Mouse (Mus musculus): ENCODE measurements at regions not wholly inside any gene's neighbourhood (a gene's known extent, or its start where the extent isn't known, plus 50 kb on each side); places are given as distances from the start of the nearest gene placed in this dataset.

DNA sequence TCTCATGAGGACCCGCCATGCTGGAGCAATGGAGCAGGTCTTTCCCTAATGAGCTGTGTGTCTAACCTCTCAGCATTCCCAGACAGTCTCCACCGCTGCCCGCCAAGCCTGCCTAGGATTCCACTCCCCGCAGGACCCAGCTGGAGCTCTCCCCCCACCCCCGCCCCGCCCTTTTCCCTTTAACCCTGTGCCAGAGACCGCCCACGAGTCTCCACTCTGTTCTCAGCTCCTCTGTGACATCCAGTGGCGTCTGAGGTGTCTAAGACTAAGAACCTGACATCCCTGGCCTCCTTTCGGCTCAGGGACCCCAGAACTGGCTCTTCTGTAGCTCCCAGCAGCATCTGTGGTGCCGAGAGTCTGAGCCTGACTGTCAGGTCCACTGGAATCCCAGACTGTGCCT, 50.9 kb upstream of the Tpp2 start:
- Histone ChIP-seq H3K36me3 (replicated peaks) (no peaks in the 10 kb centered on the region), H3K4me3 (no peak overlapping the region), H3K27me3 (ENCODE audit: poor library complexity, severe bottlenecking) (no peaks in the 10 kb centered on the region), H3K27ac (peak overlapping the region; percentile 62; the same call in 1 of the 2 replicates), H3K4me1 (peaks cover 10% of the 10 kb centered on the region), H3K9me3 (no peaks in the 10 kb centered on the region)
- DNase-seq (ENCODE audit: extremely low spot score, low spot score): no peak
- 28% methylated on average over 11 of the region's 11 CpGs for WGBS

DNA sequence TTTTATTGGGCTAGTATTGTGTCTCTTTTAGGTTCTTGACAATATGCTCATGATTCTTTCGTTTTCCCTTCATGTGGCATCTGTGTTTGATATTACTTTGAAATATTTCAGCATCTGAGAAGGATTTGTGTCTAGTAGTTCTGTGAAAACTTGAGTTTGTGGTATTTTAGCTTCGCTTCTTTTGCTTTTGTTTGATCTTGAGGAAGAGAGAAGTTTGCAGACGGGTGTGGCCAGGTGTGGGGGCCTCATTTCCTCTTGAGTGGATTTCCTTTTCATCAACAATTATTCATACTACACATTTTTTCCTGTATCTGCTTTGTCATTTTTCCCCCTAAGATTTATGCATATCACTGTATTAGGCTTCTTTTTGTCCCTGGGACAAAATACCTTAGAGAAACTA, 52.8 kb upstream of the Uxs1 start:
- H3K36me3 ChIP-seq (replicated peaks): no peaks in the 10 kb centered on the region
- H3K4me3 ChIP-seq: no peak overlapping the region
- peaks cover 10% of the 10 kb centered on the region for H3K4me1 ChIP-seq
- H3K27me3 ChIP-seq (ENCODE audit: poor library complexity, severe bottlenecking): no peaks in the 10 kb centered on the region
- H3K9me3 ChIP-seq: no peaks in the 10 kb centered on the region
- no peak for DNase-seq (ENCODE audit: extremely low spot score, low spot score)
- H3K27ac ChIP-seq: no peak overlapping the region
- WGBS: 77% methylated on average over 3 of the region's 3 CpGs

DNA sequence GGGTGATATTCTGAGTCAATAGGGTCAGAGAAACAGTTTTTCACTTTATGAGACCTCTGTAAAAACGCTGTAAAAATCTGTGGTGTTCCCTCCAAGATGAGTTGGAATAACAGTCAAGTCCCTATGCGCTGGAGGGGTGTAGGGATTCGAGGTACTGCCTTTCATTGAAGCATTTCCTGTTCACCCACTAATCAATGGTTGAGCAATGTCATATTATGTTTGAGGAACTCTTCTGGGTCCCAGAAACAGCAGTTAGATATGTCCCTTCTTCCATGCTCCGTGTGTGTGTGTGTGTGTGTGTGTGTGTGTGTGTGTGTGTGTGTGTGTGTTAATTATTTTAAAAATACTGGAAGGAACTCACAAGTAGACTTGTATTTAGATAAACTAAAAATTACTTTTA, 52.3 kb upstream of the Uxs1 start:
- Histone ChIP-seq H3K4me1 (peaks cover 10% of the 10 kb centered on the region), H3K27me3 (ENCODE audit: poor library complexity, severe bottlenecking) (no peaks in the 10 kb centered on the region), H3K9me3 (no peaks in the 10 kb centered on the region), H3K27ac (no peak overlapping the region), H3K36me3 (replicated peaks) (no peaks in the 10 kb centered on the region), H3K4me3 (no peak overlapping the region)
- 72% methylated on average over 4 of the region's 4 CpGs for WGBS
- DNase-seq (ENCODE audit: extremely low spot score, low spot score): no peak

DNA sequence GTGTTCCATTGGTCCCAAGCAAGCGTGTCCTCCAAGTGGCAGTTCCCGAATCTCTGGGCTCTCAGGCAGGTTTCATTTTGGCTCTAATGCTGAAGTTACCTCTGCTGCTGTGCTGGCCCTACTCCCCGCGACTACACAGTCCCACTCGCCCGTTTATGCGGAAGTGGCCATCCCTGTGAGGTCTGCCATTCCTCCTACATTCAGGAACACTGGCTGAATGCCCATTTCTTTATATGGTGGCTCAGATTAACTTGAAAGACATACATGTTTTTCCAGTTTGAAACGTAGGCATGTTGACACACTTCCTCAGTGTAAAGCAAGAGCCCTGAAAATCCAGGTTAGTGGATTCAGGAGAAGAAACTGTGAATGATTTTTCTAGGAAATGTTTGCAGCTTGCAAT, 51.6 kb upstream of the Uxs1 start:
- 87% methylated on average over 8 of the region's 8 CpGs for WGBS
- no peak overlapping the region for H3K27ac ChIP-seq

DNA sequence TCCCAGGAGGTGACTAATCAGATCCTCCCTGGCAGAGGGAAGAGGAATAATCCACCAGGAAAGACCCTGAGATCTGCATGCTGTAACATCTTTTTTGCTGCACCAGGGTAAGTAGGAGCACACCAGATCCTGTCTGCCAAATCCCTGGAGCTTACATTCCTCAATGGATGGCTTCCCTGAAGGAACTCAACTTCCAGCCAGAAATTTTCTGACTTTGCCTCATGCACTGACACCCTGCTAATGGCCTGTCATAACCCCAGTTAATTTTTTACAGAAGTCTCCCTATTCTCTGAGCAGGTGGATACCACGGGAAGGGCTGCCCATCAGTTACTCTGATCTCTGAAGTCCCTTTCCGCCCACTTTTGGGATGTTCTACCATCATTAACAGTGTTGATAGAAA, 50.6 kb upstream of the Uxs1 start:
- DNase-seq (ENCODE audit: extremely low spot score, low spot score): no peak
- Histone ChIP-seq H3K27ac (no peak overlapping the region), H3K9me3 (no peaks in the 10 kb centered on the region), H3K4me1 (peaks cover 10% of the 10 kb centered on the region), H3K4me3 (no peak overlapping the region), H3K27me3 (ENCODE audit: poor library complexity, severe bottlenecking) (no peaks in the 10 kb centered on the region), H3K36me3 (replicated peaks) (no peaks in the 10 kb centered on the region)
- WGBS: 90% methylated on average over 2 of the region's 2 CpGs

More for the DNA sequence above, 51.6 kb upstream of the Uxs1 start:
- no peak for DNase-seq (ENCODE audit: extremely low spot score, low spot score)
- Histone ChIP-seq H3K4me1 (peaks cover 10% of the 10 kb centered on the region), H3K4me3 (no peak overlapping the region), H3K27me3 (ENCODE audit: poor library complexity, severe bottlenecking) (no peaks in the 10 kb centered on the region), H3K36me3 (replicated peaks) (no peaks in the 10 kb centered on the region), H3K9me3 (no peaks in the 10 kb centered on the region)

DNA sequence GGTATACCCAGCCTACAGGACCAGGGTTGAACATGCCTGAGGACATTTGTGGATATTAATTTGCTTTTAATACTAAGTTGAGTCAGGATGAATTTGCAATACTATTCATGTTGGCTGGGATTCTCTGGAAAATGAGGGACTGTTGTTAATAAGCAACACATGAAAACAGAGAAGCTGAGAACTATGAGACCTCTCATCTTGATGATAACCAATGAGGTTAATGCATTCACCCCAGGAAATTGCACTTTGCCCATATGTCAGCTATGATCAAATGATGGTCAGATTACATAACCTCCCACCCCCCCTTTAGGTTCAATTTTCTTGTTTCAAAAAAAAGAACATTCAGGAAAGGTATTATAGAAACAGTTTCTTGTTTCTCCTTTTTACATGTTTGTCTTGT, 50.1 kb upstream of the Uxs1 start:
- Histone ChIP-seq H3K4me3 (no peak overlapping the region), H3K9me3 (no peaks in the 10 kb centered on the region), H3K4me1 (peaks cover 7% of the 10 kb centered on the region), H3K36me3 (replicated peaks) (no peaks in the 10 kb centered on the region), H3K27ac (no peak overlapping the region), H3K27me3 (ENCODE audit: poor library complexity, severe bottlenecking) (no peaks in the 10 kb centered on the region)
- no peak for DNase-seq (ENCODE audit: extremely low spot score, low spot score)

Measured in forebrain, embryonic 10.5 days (tissue).